Mouse (Mus musculus): Measurements from ENCODE around the gene Mageb18. TPM values are rescaled to one million over a fixed set of nuclear protein-coding genes. Genes with fewer than 3 reads are reported as not detected.
"Not testable (repeated sequence)": the region's sequence is repeated elsewhere in the genome, so short reads cannot be mapped to it uniquely, and the experiment has no call there.

Mageb18 gene
- not detected in 2 replicates for polyA plus RNA-seq (2016; fragmentation: Nextera tagmentation; extraction: Ambion mirVana)

GRCm38 (mm10) chrX:92599472-92599871, at the start of gene Mageb18:
TSS of gene Mageb18 (minus strand) at chrX:92599572.
- H3K4me3 ChIP-seq, result no peak within 1 kb of the TSS
- H3K36me3 ChIP-seq, result no peaks in the 10 kb centered on the region
- H3K27me3 ChIP-seq, result no peaks in the 10 kb centered on the region
- H3K27ac ChIP-seq, result no peak within 1 kb of the TSS
- no peak for ATAC-seq (ENCODE audit: low FRiP score)
- no peak within 1 kb of the TSS for H3K4me2 ChIP-seq (replicated peaks)
- H3K9me3 ChIP-seq (replicated peaks), result no peaks in the 10 kb centered on the region
- H3K4me1 ChIP-seq, result no peaks in the 10 kb centered on the region
- WGBS, result 75% methylated on average over 1 of the region's 1 CpGs
- H3K9ac ChIP-seq, result no peak within 1 kb of the TSS

- H3K27ac ChIP-seq, result no peak overlapping the region
- no peak overlapping the region for H3K9ac ChIP-seq
- no peaks in the 10 kb centered on the region for H3K36me3 ChIP-seq
- no peaks in the 10 kb centered on the region for H3K27me3 ChIP-seq
- no peak overlapping the region for H3K4me2 ChIP-seq (replicated peaks)
- no peak for ATAC-seq (ENCODE audit: low FRiP score)
- H3K4me1 ChIP-seq, result no peaks in the 10 kb centered on the region
- no peaks in the 10 kb centered on the region for H3K9me3 ChIP-seq (replicated peaks)
- no peak overlapping the region for H3K4me3 ChIP-seq
- 73% methylated on average over 3 of the region's 3 CpGs for WGBS
These were observed 13.4 kb upstream of the Mageb18 start for GRCm38 (mm10) chrX:92612788-92613187.

- ATAC-seq (ENCODE audit: low FRiP score), result no peak
- WGBS, result 76% methylated on average over 3 of the region's 3 CpGs
- H3K4me2 ChIP-seq (replicated peaks), result no peak overlapping the region
These were observed 11.1 kb upstream of the Mageb18 start for GRCm38 (mm10) chrX:92610466-92610865.

GRCm38 (mm10) chrX:92597324-92597723, 2.0 kb downstream of the Mageb18 start:
- no peak overlapping the region for H3K27ac ChIP-seq
- no peak overlapping the region for H3K4me3 ChIP-seq
- ATAC-seq (ENCODE audit: low FRiP score), result no peak
- H3K9me3 ChIP-seq (replicated peaks), result no peaks in the 10 kb centered on the region
- H3K4me1 ChIP-seq, result no peaks in the 10 kb centered on the region
- 46% methylated on average over 4 of the region's 4 CpGs for WGBS
- no peaks in the 10 kb centered on the region for H3K27me3 ChIP-seq
- no peak overlapping the region for H3K4me2 ChIP-seq (replicated peaks)
- no peak overlapping the region for H3K9ac ChIP-seq
- H3K36me3 ChIP-seq, result no peaks in the 10 kb centered on the region

More at GRCm38 (mm10) chrX:92610466-92610865, 11.1 kb upstream of the Mageb18 start:
- H3K27me3 ChIP-seq, result no peaks in the 10 kb centered on the region
- H3K4me1 ChIP-seq, result no peaks in the 10 kb centered on the region
- no peak overlapping the region for H3K4me3 ChIP-seq
- no peaks in the 10 kb centered on the region for H3K36me3 ChIP-seq
- H3K9me3 ChIP-seq (replicated peaks), result no peaks in the 10 kb centered on the region
- no peak overlapping the region for H3K9ac ChIP-seq
- no peak overlapping the region for H3K27ac ChIP-seq

- H3K27me3 ChIP-seq, result no peaks in the 10 kb centered on the region
- H3K9ac ChIP-seq, result no peak overlapping the region
- no peak overlapping the region for H3K27ac ChIP-seq
- H3K4me3 ChIP-seq, result no peak overlapping the region
- H3K9me3 ChIP-seq (replicated peaks), result no peaks in the 10 kb centered on the region
- no peak overlapping the region for H3K4me2 ChIP-seq (replicated peaks)
- no peak for ATAC-seq (ENCODE audit: low FRiP score)
- WGBS, result 68% methylated on average over 1 of the region's 1 CpGs
- no peaks in the 10 kb centered on the region for H3K36me3 ChIP-seq
- H3K4me1 ChIP-seq, result no peaks in the 10 kb centered on the region
These were observed 71.5 kb downstream of the Mageb18 start for GRCm38 (mm10) chrX:92527826-92528225.

GRCm38 (mm10) chrX:92498254-92498653, 101.1 kb downstream of the Mageb18 start:
- no peak for ATAC-seq (ENCODE audit: low FRiP score)
- H3K27ac ChIP-seq, result no peak overlapping the region
- H3K4me2 ChIP-seq (replicated peaks), result no peak overlapping the region
- no peaks in the 10 kb centered on the region for H3K9me3 ChIP-seq (replicated peaks)
- H3K27me3 ChIP-seq, result no peaks in the 10 kb centered on the region
- WGBS, result 35% methylated on average over 1 of the region's 1 CpGs
- no peaks in the 10 kb centered on the region for H3K4me1 ChIP-seq
- H3K36me3 ChIP-seq, result no peaks in the 10 kb centered on the region
- no peak overlapping the region for H3K4me3 ChIP-seq
- no peak overlapping the region for H3K9ac ChIP-seq

GRCm38 (mm10) chrX:92489649-92490048, 109.7 kb downstream of the Mageb18 start, which contains the start of gene Gm5941:
TSS of gene Gm5941 (plus strand) at chrX:92489949.
- not testable (repeated sequence) for H3K9me3 ChIP-seq (replicated peaks); H3K4me1 ChIP-seq; H3K9ac ChIP-seq; H3K27ac ChIP-seq; H3K4me2 ChIP-seq (replicated peaks); ATAC-seq (ENCODE audit: low FRiP score); H3K36me3 ChIP-seq; H3K27me3 ChIP-seq; H3K4me3 ChIP-seq
- 90% methylated on average over 4 of the region's 4 CpGs for WGBS

GRCm38 (mm10) chrX:92464773-92465172, 134.6 kb downstream of the Mageb18 start:
- Histone ChIP-seq H3K9me3 (replicated peaks) (no peaks in the 10 kb centered on the region), H3K27me3 (no peaks in the 10 kb centered on the region), H3K36me3 (no peaks in the 10 kb centered on the region), H3K4me1 (no peaks in the 10 kb centered on the region), H3K4me3 (no peak overlapping the region), H3K27ac (no peak overlapping the region), H3K4me2 (replicated peaks) (no peak overlapping the region), H3K9ac (no peak overlapping the region)
- WGBS, result 68% methylated on average over 4 of the region's 4 CpGs
- ATAC-seq (ENCODE audit: low FRiP score), result no peak

- 31% methylated on average over 3 of the region's 3 CpGs for WGBS
- Histone ChIP-seq H3K9ac (no peak overlapping the region), H3K27ac (no peak overlapping the region), H3K9me3 (replicated peaks) (no peaks in the 10 kb centered on the region), H3K4me2 (replicated peaks) (no peak overlapping the region), H3K27me3 (no peaks in the 10 kb centered on the region), H3K4me3 (no peak overlapping the region), H3K4me1 (no peaks in the 10 kb centered on the region), H3K36me3 (no peaks in the 10 kb centered on the region)
- ATAC-seq (ENCODE audit: low FRiP score), result no peak
These were observed 138.9 kb downstream of the Mageb18 start for GRCm38 (mm10) chrX:92460496-92460895.

- no peak overlapping the region for H3K4me3 ChIP-seq
- H3K4me2 ChIP-seq (replicated peaks), result no peak overlapping the region
- no peaks in the 10 kb centered on the region for H3K36me3 ChIP-seq
- ATAC-seq (ENCODE audit: low FRiP score), result no peak
- no peak overlapping the region for H3K9ac ChIP-seq
- no peak overlapping the region for H3K27ac ChIP-seq
- H3K27me3 ChIP-seq, result no peaks in the 10 kb centered on the region
- no peaks in the 10 kb centered on the region for H3K9me3 ChIP-seq (replicated peaks)
- no peaks in the 10 kb centered on the region for H3K4me1 ChIP-seq
These were observed 212.0 kb downstream of the Mageb18 start for GRCm38 (mm10) chrX:92387384-92387783.

GRCm38 (mm10) chrX:92342924-92343323, 256.4 kb downstream of the Mageb18 start:
- 17% methylated on average over 5 of the region's 5 CpGs for WGBS
- H3K36me3 ChIP-seq, result no peaks in the 10 kb centered on the region
- H3K9me3 ChIP-seq (replicated peaks), result no peaks in the 10 kb centered on the region
- H3K27ac ChIP-seq, result no peak overlapping the region
- no peak overlapping the region for H3K4me2 ChIP-seq (replicated peaks)
- no peak overlapping the region for H3K9ac ChIP-seq
- no peaks in the 10 kb centered on the region for H3K27me3 ChIP-seq
- no peak overlapping the region for H3K4me3 ChIP-seq
- no peak for ATAC-seq (ENCODE audit: low FRiP score)
- no peaks in the 10 kb centered on the region for H3K4me1 ChIP-seq

GRCm38 (mm10) chrX:92340906-92341305, 258.5 kb downstream of the Mageb18 start:
- no peaks in the 10 kb centered on the region for H3K4me1 ChIP-seq
- H3K4me2 ChIP-seq (replicated peaks), result no peak overlapping the region
- H3K27ac ChIP-seq, result no peak overlapping the region
- H3K27me3 ChIP-seq, result no peaks in the 10 kb centered on the region
- no peak for ATAC-seq (ENCODE audit: low FRiP score)
- H3K36me3 ChIP-seq, result no peaks in the 10 kb centered on the region
- 90% methylated on average over 6 of the region's 6 CpGs for WGBS
- no peak overlapping the region for H3K4me3 ChIP-seq
- no peak overlapping the region for H3K9ac ChIP-seq
- H3K9me3 ChIP-seq (replicated peaks), result no peaks in the 10 kb centered on the region

- H3K27ac ChIP-seq, result no peak overlapping the region
These were observed 259.8 kb downstream of the Mageb18 start for GRCm38 (mm10) chrX:92339551-92339950.

More at GRCm38 (mm10) chrX:92339551-92339950, 259.8 kb downstream of the Mageb18 start:
- H3K36me3 ChIP-seq, result no peaks in the 10 kb centered on the region
- H3K27me3 ChIP-seq, result no peaks in the 10 kb centered on the region
- H3K4me3 ChIP-seq, result no peak overlapping the region
- ATAC-seq (ENCODE audit: low FRiP score), result no peak
- no peaks in the 10 kb centered on the region for H3K4me1 ChIP-seq
- 83% methylated on average over 2 of the region's 2 CpGs for WGBS
- no peak overlapping the region for H3K4me2 ChIP-seq (replicated peaks)
- H3K9ac ChIP-seq, result no peak overlapping the region
- no peaks in the 10 kb centered on the region for H3K9me3 ChIP-seq (replicated peaks)
